Mouse (Mus musculus) urinary bladder, adult 18-20 months (tissue): ENCODE results near the gene Myo19.
"Not testable (repeated sequence)": the region's sequence is repeated elsewhere in the genome, so short reads cannot be mapped to it uniquely, and the experiment has no call there.

Experiments used
- DNase-seq, 2 experiments: peaks; one replicate each; pipeline ENCODE4 v3.0.0; 2022; ENCODE audit warnings: low spot score in 2 of 2, mixed read lengths in 2 of 2

Gene Myo19

GRCm38 (mm10) chr11:84879772-84880464 lies at the start of gene Myo19, which contains the start of gene Pigw:
Gene Myo19, plus strand, starts transcription at chr11:84880148.
Gene Pigw, minus strand, starts transcription at chr11:84880285.
- DNase-seq, result peak; percentile 69 to 78

- DNase-seq, result no peak
Observed at GRCm38 (mm10) chr11:84839330-84839729, 40.6 kb upstream of the Myo19 start.

- no peak for DNase-seq
Observed at GRCm38 (mm10) chr11:84846741-84847474, 33.0 kb upstream of the Myo19 start.

GRCm38 (mm10) chr11:84847475-84848090 lies 32.4 kb upstream of the Myo19 start:
- peak; percentile 60 to 66 for DNase-seq

- DNase-seq, result no peak
Observed at GRCm38 (mm10) chr11:84855285-84855684, 24.7 kb upstream of the Myo19 start.

GRCm38 (mm10) chr11:84865268-84865667 lies 14.7 kb upstream of the Myo19 start:
- no peak for DNase-seq

- no peak for DNase-seq
Observed at GRCm38 (mm10) chr11:84867586-84867985, 12.4 kb upstream of the Myo19 start.

- DNase-seq, result no peak
Observed at GRCm38 (mm10) chr11:84868786-84869259, 11.1 kb upstream of the Myo19 start.

GRCm38 (mm10) chr11:84869537-84870232 lies 10.3 kb upstream of the Myo19 start:
- peak; percentile 87 to 90 for DNase-seq

GRCm38 (mm10) chr11:84870337-84871043 lies 9.5 kb upstream of the Myo19 start, which contains the start of gene Ggnbp2:
Gene Ggnbp2, minus strand, starts transcription at chr11:84870817.
- DNase-seq, result peak; percentile 87 to 90

GRCm38 (mm10) chr11:84871046-84871445 lies 8.9 kb upstream of the Myo19 start:
- DNase-seq, result no peak

GRCm38 (mm10) chr11:84871548-84872069 lies 8.3 kb upstream of the Myo19 start:
- DNase-seq, result no peak

- DNase-seq, result no peak
Observed at GRCm38 (mm10) chr11:84873042-84873833, 6.7 kb upstream of the Myo19 start.

- DNase-seq, result not testable (repeated sequence)
Observed at GRCm38 (mm10) chr11:84876020-84876419, 3.9 kb upstream of the Myo19 start.

GRCm38 (mm10) chr11:84879007-84879771 lies 759 bp upstream of the Myo19 start:
- no peak for DNase-seq

GRCm38 (mm10) chr11:84880465-84880961 lies 565 bp downstream of the Myo19 start:
- DNase-seq, result peak; percentile 20 to 68

- DNase-seq, result no peak
Observed at GRCm38 (mm10) chr11:84880971-84881370, 1.0 kb downstream of the Myo19 start.

- no peak for DNase-seq
Observed at GRCm38 (mm10) chr11:84882346-84882745, 2.4 kb downstream of the Myo19 start.

- DNase-seq, result no peak
Observed at GRCm38 (mm10) chr11:84885238-84885637, 5.3 kb downstream of the Myo19 start.
